Mouse (Mus musculus) neural tube, embryonic 13.5 days (tissue): ENCODE data around the gene Usp54. TPM values are rescaled to one million over a fixed set of nuclear protein-coding genes. Genes with fewer than 3 reads are reported as not detected.
A peak's percentile ranks its signal among the peaks of the same experiment; 100 is the strongest.
"Not testable (repeated sequence)": the region's sequence is repeated elsewhere in the genome, so short reads cannot be mapped to it uniquely, and the experiment has no call there.

Source experiments
- ATAC-seq: fragments of 200-750 bp; cut with Nextera tagmentation; 2 replicates; pipeline ENCODE4 v1.8.0; 2017; ENCODE audit warnings: low read depth, mild to moderate bottlenecking, moderate TSS enrichment, moderate library complexity
- H3K27ac ChIP-seq: fragments of 300-500 bp; sonication (generic); replicated peaks from 2 replicates; pipeline ENCODE4 v1.5.1; 2015; ENCODE audit warnings: moderate library complexity, mild to moderate bottlenecking, inconsistent platforms
- H3K27me3 ChIP-seq: fragments of 300-500 bp; sonication (generic); 2 replicates; pipeline ENCODE4 v1.6.1; 2015; ENCODE audit warnings: mild to moderate bottlenecking, inconsistent platforms
- H3K36me3 ChIP-seq: fragments of 300-500 bp; sonication (generic); 2 replicates; pipeline ENCODE4 v1.6.1; 2015; ENCODE audit warnings: mild to moderate bottlenecking, inconsistent platforms
- H3K4me1 ChIP-seq: fragments of 300-500 bp; sonication (generic); replicated peaks from 2 replicates; pipeline ENCODE4 v1.6.1; 2015; ENCODE audit warnings: inconsistent platforms
- H3K4me2 ChIP-seq: fragments of 300-500 bp; sonication (generic); 2 replicates; pipeline ENCODE4 v1.6.1; 2015; ENCODE audit warnings: inconsistent platforms, mild to moderate bottlenecking, moderate library complexity
- H3K4me3 ChIP-seq: fragments of 300-500 bp; sonication (generic); 2 replicates; pipeline ENCODE4 v1.5.1; 2015; ENCODE audit warnings: mild to moderate bottlenecking, inconsistent platforms
- H3K9ac ChIP-seq: fragments of 300-500 bp; sonication (generic); 2 replicates; pipeline ENCODE4 v1.6.1; 2015; ENCODE audit warnings: moderate library complexity, mild to moderate bottlenecking, inconsistent platforms
- H3K9me3 ChIP-seq: fragments of 300-500 bp; sonication (generic); 2 replicates; pipeline ENCODE4 v1.6.1; 2016; ENCODE audit warnings: inconsistent platforms
- WGBS: fragments of 180-500 bp; shearing (Covaris S2); methylation state at CpG from one replicate; pipeline ENCODE4 v1.1.7; 2015; 5-methylcytosine and 5-hydroxymethylcytosine counted together
- polyA plus RNA-seq: library from polyadenylated mRNA; unstranded; fragments of >200 nt; fragmentation: Nextera tagmentation; extraction: Ambion mirVana; gene quantifications from 2 replicates; pipeline ENCODE4 v1.2.1, GENCODE M21; 2015

Gene Usp54
- polyA plus RNA-seq, 1 experiment from 2014 or later = 9.3 TPM

DNA sequence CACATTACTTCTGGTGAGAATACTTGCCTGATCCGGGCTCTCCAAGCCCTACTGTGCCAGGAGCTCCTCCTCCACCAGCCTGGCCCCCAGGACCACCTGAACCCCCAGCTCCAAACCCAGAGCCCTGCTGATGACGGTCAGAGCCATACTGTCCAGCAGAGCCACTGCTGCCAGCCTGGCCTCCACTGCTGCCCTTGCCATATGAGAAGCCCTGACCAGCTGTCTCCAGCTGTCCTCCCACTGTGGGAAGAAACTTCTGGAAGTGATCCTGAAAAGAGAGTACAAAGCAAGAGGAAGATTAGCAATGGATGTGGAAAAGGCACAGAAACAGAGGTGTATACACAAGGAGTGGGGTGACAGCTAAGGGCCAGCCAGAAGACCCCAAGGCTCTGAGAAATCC is 10.1 kb upstream of the Usp54 start:
- no peaks in the 10 kb centered on the region for H3K27me3 ChIP-seq
- H3K9me3 ChIP-seq = no peaks in the 10 kb centered on the region
- H3K27ac ChIP-seq = no peak overlapping the region
- ATAC-seq = no peak
- peak overlapping the region; percentile 12; the same call in 1 of the 2 replicates for H3K9ac ChIP-seq
- no peaks in the 10 kb centered on the region for H3K36me3 ChIP-seq
- WGBS = 76% methylated on average over 2 of the region's 2 CpGs
- no peaks in the 10 kb centered on the region for H3K4me1 ChIP-seq
- no peak overlapping the region for H3K4me3 ChIP-seq
- H3K4me2 ChIP-seq = no peak overlapping the region

DNA sequence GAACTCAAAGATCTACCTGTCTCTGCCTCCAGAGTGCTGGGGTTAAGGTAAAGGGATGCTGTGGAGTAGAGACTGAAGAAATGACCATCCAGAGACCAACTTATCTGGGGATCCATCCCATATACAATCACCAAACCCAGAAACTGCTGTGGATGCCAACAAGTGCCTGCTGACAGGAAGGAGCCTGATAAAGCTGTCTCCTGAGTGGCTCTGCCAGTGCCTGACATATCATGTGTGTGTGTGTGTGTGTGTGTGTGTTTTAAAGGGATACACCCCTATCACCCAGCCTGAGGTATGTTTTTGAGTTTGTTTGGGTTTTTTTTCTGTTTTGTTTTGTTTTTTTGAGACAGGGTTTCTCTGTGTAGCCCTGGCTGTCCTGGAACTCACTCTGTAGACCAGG is 5.5 kb upstream of the Usp54 start:
- ATAC-seq = no peak
- H3K27ac ChIP-seq = no peak overlapping the region

DNA sequence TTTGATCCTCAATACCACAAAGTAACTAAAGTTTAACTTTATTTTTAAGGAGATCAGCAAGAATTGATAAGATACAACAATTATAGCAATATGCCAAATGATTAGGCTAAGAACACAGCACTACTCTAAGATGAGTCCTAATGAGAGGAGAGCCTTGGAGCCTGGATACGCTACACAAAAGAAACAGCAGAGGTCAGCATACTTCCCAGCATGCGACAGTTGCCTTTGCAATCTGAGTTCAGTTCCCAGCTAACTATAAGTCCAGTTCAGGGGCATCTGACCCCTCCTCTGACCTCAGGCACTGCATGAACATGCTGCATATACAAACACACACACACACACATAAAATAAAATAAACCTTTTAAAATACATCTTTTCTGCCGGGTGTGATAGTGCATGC is 4.7 kb upstream of the Usp54 start:
- H3K36me3 ChIP-seq = no peaks in the 10 kb centered on the region
- ATAC-seq = no peak
- H3K27me3 ChIP-seq = no peaks in the 10 kb centered on the region
- no peak overlapping the region for H3K27ac ChIP-seq
- no peak overlapping the region for H3K9ac ChIP-seq
- H3K9me3 ChIP-seq = no peaks in the 10 kb centered on the region
- peaks cover 7% of the 10 kb centered on the region for H3K4me1 ChIP-seq
- no peak overlapping the region for H3K4me3 ChIP-seq
- no peak overlapping the region for H3K4me2 ChIP-seq
- WGBS = 37% methylated on average over 3 of the region's 3 CpGs

More for the DNA sequence above, 5.5 kb upstream of the Usp54 start:
- Histone ChIP-seq H3K4me3 (no peak overlapping the region), H3K4me2 (no peak overlapping the region), H3K9me3 (no peaks in the 10 kb centered on the region), H3K9ac (no peak overlapping the region), H3K27me3 (no peaks in the 10 kb centered on the region), H3K36me3 (no peaks in the 10 kb centered on the region), H3K4me1 (peaks cover 7% of the 10 kb centered on the region)

DNA sequence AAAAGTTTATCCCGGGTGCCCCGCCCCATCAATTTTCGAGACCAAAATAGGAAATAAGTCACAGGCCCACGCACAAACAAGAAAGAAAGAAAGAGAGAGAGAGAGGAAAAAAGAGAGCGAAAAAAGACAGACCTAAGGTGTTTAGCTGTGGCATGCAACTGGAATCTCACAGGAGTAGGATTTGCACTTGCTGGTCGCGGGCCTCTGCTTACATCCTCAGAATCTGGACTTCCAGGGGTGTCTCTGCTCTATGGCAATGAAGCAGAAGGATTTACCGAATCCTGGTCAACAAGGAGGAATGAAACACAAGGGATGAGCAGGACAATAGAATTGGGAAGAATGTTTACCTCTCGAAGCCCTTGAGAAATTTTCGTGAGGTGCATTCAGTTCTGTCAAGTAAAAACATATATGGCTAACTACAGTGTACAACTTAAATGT is 594 bp upstream of the Usp54 start:
- no peak for ATAC-seq
- peaks cover 17% of the 10 kb centered on the region for H3K4me1 ChIP-seq
- peak overlapping the region; percentile 91 for H3K4me2 ChIP-seq
- H3K9ac ChIP-seq = peak overlapping the region; percentile 90
- no peaks in the 10 kb centered on the region for H3K9me3 ChIP-seq
- no peaks in the 10 kb centered on the region for H3K27me3 ChIP-seq
- H3K27ac ChIP-seq = peak overlapping the region; percentile 95
- peak overlapping the region; percentile 87 for H3K4me3 ChIP-seq
- WGBS = 14% methylated on average over 10 of the region's 10 CpGs
- no peaks in the 10 kb centered on the region for H3K36me3 ChIP-seq

DNA sequence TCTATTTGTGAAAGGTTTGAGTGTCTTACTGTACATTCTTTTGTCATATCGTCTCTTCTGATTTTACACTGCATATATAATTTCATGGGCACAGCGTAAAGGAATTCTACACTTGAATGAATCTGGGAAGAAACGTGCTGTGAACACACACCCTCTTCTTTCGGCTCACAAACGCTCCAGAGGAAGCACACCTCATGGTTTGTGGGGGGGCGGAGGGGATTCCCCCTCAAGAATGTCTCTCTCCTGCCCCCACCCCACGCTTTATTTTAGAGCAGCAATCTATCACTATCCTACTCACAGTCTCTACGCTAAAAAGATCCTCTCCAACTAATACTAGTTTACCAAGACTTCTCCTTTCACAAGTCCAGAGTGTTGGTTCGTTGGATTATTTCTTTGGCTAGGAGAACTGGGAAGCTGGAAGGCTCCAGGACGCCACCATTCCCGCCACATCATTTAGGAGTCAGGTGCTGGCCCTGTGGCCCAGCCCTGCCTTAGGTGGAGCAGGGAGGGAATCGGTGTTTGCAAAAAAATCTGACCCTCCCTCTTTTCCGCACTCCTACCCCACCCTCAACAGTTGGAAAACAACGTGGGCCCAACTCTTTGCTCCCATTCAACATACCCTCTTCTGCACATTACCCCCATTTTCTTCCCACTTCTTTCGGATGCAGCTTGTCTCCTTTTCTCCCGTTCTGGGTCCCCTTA is 794 bp downstream of the Usp54 start:
- Histone ChIP-seq H3K9me3 (no peaks in the 10 kb centered on the region), H3K4me3 (peak overlapping the region; percentile 87), H3K4me2 (peak overlapping the region; percentile 91), H3K27me3 (no peaks in the 10 kb centered on the region), H3K4me1 (peaks cover 17% of the 10 kb centered on the region), H3K27ac (peak overlapping the region; percentile 95), H3K9ac (peak overlapping the region; percentile 90), H3K36me3 (no peaks in the 10 kb centered on the region)
- 2% methylated on average over 16 of the region's 16 CpGs for WGBS
- peak; percentile 71 for ATAC-seq

DNA sequence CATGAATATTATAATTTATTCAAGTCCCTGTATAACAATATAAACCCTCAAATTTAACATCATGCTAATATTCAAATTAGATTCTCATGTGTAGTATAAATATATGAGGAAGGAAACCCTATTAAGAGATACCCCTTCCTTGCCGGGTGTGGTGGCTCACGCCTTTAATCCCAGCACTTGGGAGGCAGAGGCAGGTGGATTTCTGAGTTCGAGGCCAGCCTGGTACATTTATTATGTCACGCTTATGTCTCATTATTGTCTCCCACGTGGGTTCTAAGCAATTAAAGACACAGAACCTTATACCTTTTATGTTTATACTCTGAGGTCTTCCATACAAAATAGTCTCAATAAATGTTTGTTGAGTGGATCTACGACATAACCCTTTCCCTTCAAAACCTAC is 2.2 kb downstream of the Usp54 start:
- no peaks in the 10 kb centered on the region for H3K27me3 ChIP-seq
- WGBS = 83% methylated on average over 6 of the region's 6 CpGs

DNA sequence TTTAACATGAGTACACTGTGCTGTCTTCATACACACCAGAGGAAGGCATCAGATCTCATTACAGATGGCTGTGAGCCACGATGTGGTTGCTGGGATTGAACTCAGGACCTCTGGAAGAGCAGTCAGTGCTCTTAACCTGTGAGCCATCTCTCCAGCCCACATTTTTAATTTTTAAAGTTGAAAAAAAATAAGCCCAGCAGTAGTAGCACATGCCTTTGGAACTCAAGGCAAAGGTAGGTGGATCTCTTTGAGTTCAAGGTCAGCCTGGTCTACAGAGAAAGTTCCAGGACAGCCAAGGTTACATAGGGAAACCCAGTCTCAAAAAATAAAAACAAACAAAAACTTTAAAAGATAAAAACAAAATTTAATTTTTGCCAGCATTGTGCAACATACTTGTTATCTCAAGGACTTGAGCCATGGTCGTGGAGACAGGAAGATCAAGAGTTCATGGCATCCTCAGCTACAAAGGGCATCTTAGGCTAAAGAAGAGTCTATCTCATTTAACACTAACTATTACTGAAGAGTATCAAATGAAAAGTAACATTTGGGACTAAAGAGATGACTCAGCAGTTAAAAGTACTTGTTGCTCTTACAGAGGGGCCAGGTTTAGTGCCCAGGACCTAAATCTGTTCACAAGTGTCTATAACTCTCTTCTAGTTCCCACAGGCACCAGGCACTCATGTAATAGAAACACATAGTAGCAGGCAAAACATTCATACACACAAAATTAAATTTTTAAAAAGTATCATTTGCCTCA is 2.9 kb downstream of the Usp54 start:
- ATAC-seq = no peak
- WGBS = 91% methylated on average over 2 of the region's 2 CpGs
- Histone ChIP-seq H3K9me3 (no peaks in the 10 kb centered on the region), H3K4me2 (no peak overlapping the region), H3K27me3 (no peaks in the 10 kb centered on the region), H3K4me1 (peaks cover 17% of the 10 kb centered on the region), H3K27ac (no peak overlapping the region), H3K9ac (no peak overlapping the region), H3K36me3 (no peaks in the 10 kb centered on the region), H3K4me3 (no peak overlapping the region)

More for the DNA sequence above, 2.2 kb downstream of the Usp54 start:
- Histone ChIP-seq H3K36me3 (no peaks in the 10 kb centered on the region), H3K4me1 (peaks cover 17% of the 10 kb centered on the region), H3K4me3 (no peak overlapping the region), H3K27ac (no peak overlapping the region), H3K9ac (no peak overlapping the region), H3K9me3 (no peaks in the 10 kb centered on the region), H3K4me2 (no peak overlapping the region)
- no peak for ATAC-seq

DNA sequence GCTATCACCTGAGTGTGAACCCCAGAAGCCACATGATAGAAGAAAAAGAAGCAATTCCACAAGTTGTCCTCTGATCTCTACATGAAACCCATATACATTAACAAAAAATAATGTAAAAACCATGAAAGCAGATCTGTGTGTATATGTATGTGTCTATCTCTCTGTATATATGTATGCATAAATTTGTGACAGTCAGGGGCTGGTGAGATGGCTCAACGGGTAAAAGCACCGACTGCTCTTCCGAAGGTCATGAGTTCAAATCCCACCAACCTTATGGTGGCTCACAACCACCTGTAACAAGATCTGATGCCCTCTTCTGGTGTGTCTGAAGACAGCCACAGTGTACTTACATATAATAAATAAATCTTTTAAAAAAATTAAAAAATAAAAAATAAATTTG is 3.9 kb downstream of the Usp54 start:
- H3K4me2 ChIP-seq, H3K27me3 ChIP-seq, H3K27ac ChIP-seq, H3K36me3 ChIP-seq, H3K4me3 ChIP-seq, H3K9me3 ChIP-seq, H3K9ac ChIP-seq, ATAC-seq: not testable (repeated sequence)
- 94% methylated on average over 3 of the region's 3 CpGs for WGBS
- H3K4me1 ChIP-seq = peaks cover 15% of the 10 kb centered on the region

DNA sequence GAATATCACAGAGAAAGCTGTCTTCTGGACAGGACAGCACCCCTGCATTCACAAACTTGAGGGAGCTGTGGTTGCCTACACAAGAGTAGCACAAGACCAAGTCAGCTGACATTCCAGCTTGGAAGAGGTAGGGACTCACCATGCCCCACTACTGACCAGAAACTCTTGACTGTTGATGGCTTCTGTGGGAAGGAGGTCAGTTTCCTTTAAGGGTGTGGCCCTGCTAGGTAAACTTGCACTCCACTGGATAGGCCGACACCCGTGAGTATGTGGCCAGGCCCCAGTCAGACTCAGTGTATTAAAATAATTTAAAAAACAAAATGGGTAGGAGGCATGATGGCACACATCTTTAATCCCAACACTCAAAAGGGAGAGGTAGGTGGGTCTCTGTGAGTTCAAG is 5.3 kb downstream of the Usp54 start:
- H3K36me3 ChIP-seq = no peaks in the 10 kb centered on the region
- no peak for ATAC-seq
- whole genome bisulfite sequencing = 98% methylated on average over 2 of the region's 2 CpGs
- H3K4me2 ChIP-seq = no peak overlapping the region
- no peak overlapping the region for H3K27ac ChIP-seq
- no peak overlapping the region for H3K9ac ChIP-seq
- H3K27me3 ChIP-seq = no peaks in the 10 kb centered on the region
- no peak overlapping the region for H3K4me3 ChIP-seq
- H3K4me1 ChIP-seq = peaks cover 10% of the 10 kb centered on the region
- H3K9me3 ChIP-seq = no peaks in the 10 kb centered on the region

DNA sequence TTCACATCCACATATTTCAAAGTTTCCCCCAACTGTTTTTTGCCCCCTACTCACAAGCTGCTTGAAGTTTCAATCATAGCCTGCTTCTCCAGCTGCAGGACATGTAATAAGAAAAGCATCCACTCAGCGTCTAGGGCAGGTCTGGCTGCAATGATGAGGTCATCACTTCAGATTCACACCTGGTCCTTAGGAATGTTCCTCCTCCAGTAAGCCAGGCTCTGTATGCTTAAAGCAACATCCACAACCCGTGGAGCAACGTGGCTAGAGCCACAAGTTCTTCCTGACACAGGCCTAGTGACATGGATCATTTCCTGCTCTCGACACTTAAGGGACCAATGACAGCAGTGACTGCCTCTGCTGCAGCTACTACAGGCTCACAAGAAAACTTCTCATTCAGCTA is 9.6 kb downstream of the Usp54 start:
- H3K27ac ChIP-seq = no peak overlapping the region
- no peaks in the 10 kb centered on the region for H3K9me3 ChIP-seq
- no peak for ATAC-seq
- H3K4me3 ChIP-seq = no peak overlapping the region
- no peaks in the 10 kb centered on the region for H3K36me3 ChIP-seq
- H3K9ac ChIP-seq = no peak overlapping the region
- H3K4me1 ChIP-seq = no peaks in the 10 kb centered on the region
- H3K4me2 ChIP-seq = no peak overlapping the region
- WGBS = 72% methylated on average over 4 of the region's 4 CpGs
- no peaks in the 10 kb centered on the region for H3K27me3 ChIP-seq

DNA sequence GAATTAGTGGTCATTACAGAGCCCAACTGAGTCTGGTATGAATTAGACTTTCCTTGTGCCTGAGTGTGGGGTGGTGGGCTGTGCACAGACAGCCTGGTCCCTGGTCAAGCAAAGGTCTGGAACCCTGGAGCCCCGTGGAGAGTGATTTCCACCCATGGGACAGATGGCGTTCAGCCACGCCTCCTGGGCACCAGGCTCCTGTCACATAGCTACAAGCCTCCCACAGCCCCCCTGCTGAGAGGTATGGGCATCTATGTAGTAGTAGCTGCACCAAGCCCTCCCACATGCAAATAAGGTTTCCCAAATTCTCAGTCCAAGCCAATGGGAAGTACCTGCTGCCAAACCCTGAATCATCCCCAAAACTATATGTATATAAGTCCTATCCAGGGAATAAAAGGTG is 13.9 kb downstream of the Usp54 start:
- H3K4me1 ChIP-seq = no peaks in the 10 kb centered on the region
- no peaks in the 10 kb centered on the region for H3K36me3 ChIP-seq
- no peak overlapping the region for H3K4me3 ChIP-seq
- H3K27me3 ChIP-seq = no peaks in the 10 kb centered on the region
- H3K4me2 ChIP-seq = no peak overlapping the region
- H3K27ac ChIP-seq = no peak overlapping the region
- H3K9ac ChIP-seq = no peak overlapping the region
- 71% methylated on average over 3 of the region's 3 CpGs for WGBS
- no peaks in the 10 kb centered on the region for H3K9me3 ChIP-seq
- no peak for ATAC-seq

DNA sequence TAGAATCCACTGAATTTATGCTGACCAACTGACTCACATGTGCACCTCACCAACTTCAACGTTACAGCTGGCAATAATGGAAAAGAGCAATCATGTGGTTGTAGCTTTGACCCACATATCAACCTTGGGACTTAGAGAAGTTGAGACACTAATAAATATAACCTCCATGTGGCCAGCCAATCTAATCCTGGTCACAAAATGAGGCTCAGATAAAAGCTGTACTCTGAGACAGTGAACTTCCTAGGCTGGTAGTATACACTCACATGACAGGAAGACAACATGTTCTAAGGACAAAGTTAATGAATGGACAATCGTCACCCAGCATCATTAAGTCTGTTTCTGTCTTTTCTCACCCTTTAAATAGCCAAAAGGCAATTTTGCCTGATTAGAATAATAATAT is 14.4 kb downstream of the Usp54 start:
- Histone ChIP-seq H3K27ac (no peak overlapping the region), H3K4me3 (no peak overlapping the region), H3K36me3 (no peaks in the 10 kb centered on the region), H3K4me1 (no peaks in the 10 kb centered on the region), H3K9me3 (no peaks in the 10 kb centered on the region), H3K27me3 (no peaks in the 10 kb centered on the region), H3K4me2 (no peak overlapping the region), H3K9ac (no peak overlapping the region)
- no peak for ATAC-seq
- WGBS = 85% methylated on average over 2 of the region's 2 CpGs
